Mouse (Mus musculus) urinary bladder, postnatal 10 days (tissue): ENCODE data around the gene Tmed8.
"Not testable (repeated sequence)": the region's sequence is repeated elsewhere in the genome, so short reads cannot be mapped to it uniquely, and the experiment has no call there.

Experiments used
- DNase-seq: peaks from one replicate; pipeline ENCODE4 v3.0.0; 2022; ENCODE audit warnings: low spot score

The Tmed8 gene

DNA sequence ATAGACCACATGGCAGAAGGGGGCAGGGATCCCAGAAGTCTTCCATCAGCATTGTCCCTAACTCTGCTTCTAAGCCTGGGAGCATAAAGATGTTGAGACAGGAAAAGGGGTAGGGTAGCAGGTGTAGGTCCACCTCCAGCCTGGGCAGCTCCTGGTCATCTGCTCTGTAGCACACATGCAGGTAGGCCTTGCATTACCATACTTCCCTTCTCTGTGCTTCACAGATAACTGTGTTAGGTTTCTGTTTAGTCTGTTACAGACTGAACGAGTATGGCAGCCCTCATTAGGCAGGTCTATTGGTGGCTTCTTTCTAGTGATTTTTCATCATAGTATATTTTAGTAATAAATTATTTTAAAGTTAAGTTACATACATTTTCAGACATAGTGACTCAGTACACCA, 39.9 kb downstream of the Tmed8 start:
- DNase-seq = no peak

DNA sequence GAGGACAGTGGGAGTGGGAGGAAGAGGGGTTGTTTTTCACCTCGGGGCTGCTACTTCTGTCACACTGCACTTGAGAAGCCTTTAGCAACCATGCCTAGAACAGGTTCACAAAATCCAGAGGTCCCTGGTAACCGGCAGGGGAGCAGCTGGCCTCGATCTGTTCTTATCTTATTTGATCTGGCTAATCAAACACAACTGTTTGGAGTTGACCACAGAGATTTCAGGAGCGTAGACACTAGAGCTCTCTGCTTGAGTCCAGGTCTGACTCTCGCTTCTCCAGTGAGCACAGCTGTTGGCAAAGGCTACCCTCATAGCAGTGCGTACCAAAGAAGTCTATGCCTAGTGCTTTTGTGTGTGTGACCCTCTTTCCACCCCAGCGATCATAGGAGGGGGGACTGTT, 42.2 kb downstream of the Tmed8 start:
- DNase-seq = no peak

DNA sequence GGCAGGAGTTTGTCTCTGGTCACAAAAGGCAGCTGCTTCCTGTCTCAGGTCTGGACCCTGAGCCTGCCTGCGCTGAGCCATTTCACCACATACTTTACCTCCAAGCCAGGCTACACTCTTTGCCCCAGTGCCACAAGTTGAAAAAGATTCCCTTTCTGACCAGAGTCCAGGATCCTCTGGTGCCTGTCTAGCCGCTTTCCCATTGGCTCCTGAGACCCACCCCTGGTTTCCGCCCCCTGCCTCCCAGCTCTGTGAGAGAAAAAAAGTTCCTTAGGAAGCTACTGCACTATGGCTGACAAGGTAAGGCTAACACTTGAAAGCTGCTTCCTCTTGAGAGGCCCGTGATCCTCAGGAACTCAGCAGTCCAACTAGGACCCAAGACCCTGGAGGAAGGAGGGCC, 42.9 kb downstream of the Tmed8 start:
- DNase-seq = no peak

DNA sequence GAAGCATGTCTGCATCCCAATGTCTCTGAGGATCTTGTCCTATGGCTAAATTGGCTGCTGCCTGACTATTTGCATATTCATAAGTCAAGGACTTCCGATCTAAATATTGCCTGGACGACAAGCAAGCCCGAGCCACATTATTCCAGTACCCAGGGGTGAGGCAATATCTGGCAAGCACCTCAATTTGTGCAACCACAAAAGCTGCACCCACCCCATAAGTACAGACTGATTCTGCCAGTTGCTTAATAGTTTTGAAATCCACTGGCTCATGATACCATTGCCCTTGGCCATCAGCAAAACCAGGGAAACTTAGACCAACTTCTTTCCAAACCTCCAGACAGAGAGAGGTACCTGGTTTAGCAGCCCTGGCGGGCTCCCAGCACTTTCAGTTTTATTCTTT, 45.8 kb downstream of the Tmed8 start:
- not testable (repeated sequence) for DNase-seq

DNA sequence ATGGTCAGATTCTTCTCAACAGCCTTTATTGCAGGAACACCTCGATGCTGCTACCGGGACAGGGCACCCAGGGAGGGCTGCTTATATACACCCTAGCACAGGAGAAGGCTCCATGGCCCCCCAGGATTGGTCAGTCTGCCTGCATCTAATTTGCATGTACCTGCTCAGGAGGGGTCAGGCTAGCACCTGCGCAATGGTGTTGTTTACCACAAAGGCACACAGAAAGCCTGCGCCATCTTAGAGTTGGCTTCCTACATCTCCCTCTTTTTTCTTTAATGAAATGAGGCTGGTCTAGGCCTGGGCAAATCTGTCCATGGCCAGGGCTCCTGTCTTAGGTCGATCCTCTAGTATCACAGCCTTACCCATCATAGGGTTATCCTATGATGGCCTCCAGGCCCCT, 50.8 kb downstream of the Tmed8 start:
- no peak for DNase-seq

DNA sequence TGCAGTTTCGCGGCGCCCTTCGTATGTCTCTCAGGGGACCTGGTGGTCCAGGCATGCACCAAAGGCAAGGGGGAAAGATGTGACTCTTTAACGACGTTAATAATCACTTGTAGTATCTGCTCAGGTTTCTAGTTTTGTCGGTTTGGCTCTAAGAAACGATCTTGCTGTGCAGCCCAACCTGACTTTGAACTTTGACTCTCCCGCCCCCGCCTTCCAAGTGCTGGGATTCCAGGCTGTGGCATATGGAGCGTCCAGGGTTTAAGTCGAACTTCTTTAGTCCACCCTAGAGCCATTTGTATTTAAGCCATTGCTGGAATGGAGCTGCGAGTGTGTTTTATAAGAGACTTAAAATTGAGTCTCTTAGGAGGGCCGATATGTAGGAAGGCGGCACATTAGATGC, 52.1 kb downstream of the Tmed8 start:
- no peak for DNase-seq

DNA sequence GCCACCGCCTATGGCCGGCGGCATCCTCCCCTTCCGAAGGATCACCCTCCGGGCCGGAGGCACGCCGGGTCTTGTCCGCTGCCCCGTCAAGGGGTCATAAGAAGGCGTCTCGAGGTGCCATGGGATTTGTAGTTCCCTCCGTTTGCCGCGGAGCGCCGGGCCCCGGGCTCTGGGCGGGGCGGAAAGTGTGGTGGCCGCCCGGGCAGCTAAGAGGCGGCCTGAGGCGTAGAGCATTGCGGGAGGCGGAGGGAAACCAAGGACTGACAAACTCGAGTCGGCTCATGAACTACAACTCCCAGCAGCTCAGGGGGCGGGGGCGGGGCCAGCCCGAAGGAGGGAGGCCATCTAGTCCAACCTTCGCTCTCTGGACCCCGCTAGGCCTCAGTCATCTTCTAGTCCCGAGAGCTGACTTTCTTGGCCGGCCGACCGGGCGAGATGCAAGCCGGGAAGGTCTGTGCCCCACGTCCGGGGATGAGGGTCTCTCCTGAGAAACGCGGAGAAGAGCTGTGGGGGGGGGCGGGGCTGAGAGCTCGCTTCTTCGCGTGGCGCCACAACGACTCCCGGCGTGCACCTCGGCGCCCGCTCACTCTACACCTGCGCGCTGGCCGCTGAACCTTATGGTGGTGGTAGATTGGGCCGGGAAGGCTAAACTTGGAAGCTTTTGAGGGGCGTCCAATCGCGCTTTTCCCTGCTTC, 52.7 kb downstream of the Tmed8 start, which contains the start of gene Pomt2:
TSS of gene Pomt2 (minus strand) at position 574 of the 695 bp plus-strand sequence.
- DNase-seq = peak; percentile 68

DNA sequence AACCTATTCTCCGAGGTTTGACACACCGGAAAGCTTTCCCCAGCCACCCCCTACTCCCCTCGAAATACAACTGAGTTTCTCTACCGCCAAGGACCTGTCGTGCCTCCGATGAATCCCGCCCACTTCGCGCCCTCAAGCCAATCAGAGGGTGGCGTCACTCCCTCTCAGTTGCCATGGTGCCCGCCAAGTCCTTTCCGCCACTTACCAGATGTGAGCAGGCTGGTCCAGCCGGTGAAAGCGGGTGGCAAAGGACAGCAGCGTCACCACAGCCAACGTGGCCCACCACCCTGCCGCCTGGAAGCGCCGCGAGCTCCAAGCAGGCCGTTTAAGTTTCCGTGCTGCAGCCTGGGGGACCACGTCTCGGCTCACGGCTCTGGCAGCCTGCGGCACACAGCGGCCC, 53.3 kb downstream of the Tmed8 start, which contains the start of gene Gstz1:
TSS of gene Gstz1 (plus strand) at position 200 of the 400 bp plus-strand sequence.
- peak; percentile 63 for DNase-seq

DNA sequence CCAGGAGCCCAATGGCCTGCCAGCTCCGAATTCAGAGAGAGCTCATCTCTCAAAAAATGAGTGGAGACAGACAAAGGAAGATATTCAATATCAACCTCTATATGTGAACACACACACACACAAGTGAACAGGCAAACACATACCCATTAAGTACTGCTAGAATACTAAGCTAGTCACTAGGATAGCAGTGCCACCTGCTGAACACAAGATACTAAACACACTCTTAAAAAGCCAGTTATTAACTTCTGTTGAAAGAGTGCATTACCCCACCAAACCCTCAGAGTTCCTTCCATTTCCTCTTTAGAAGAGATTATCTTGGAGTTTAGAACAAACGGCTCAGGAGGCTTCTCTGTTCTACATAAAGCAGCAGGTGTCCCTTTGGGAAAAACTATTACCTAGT, 58.1 kb downstream of the Tmed8 start:
- DNase-seq = no peak

DNA sequence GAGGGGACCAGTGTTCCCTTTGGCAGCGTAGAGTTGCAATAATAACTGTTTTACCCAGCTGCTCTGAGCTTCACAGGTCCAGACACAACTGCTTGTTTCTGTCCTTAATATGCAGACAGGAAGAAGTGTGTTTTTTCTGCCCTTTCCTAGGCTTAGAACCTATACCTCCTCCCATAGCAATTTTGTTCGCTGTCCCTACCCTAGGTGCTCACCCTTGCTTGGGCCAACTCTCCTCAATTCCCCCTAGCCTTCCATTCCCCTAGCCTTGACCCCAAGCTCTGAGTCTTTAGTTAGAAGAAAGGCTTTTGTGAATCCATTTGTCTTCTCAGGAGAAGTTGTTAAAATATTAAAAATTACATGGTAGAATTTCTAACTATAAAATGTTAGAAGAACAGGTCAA, 61.5 kb downstream of the Tmed8 start:
- DNase-seq = no peak

DNA sequence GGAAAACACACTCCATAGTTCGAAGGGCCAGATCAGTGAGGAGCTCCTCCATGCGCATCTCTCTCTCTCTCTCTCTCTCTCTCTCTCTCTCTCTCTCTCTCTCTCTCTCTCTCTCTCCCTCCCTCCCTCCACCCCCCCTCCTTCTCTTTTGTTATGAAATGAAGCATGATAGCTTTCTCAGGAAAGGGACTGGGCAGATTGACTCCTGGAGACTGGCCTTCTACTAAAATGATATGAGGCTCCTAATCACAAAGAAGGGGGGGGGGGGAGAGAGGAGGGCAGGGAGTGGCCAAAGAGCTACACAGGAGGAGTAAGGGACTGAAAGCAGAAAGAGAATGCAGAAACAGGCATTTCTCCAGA, 61.9 kb downstream of the Tmed8 start:
- DNase-seq = no peak

DNA sequence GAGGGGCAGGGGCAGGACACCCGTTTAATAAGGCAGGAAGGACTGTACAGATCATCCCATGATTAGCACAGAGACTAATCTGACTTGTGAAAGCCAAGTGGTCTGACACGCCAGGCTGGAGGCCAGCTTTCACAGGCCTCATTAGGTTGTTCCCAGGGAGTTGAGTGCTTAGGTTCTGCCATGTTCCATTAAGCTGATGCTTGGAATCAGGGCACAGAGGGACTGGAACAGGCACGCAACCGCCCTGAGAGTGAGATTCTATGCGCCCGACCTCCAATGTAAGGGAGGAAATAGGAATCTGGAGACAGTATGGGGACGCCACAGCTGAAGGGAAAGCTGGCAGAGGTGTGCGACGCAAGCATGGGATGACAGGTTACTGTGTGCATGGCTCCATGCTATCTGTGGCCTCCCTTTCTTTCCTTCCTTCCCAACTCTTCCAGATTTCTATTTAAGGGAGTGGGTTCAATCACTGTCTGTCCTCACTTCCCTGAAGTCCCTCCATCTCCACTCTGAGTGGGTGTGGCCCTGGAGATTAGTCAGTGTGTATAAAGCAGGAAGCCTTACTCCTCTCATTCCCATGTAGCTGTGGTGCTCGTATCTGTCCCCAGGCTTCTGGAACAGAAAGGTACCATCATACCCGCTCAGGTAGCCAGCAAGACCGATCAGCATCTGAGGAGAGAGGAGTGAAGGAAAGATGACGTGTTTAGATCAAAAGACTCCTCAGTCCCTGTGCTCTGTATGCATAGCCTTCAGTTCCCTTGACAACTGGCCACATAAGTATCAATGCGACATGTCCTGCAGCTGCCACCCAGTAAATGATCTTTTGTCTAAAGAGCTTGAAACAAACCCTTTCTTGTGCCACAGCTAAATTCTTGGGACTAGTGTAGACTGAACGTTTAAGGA, 62.6 kb downstream of the Tmed8 start:
- no peak for DNase-seq

DNA sequence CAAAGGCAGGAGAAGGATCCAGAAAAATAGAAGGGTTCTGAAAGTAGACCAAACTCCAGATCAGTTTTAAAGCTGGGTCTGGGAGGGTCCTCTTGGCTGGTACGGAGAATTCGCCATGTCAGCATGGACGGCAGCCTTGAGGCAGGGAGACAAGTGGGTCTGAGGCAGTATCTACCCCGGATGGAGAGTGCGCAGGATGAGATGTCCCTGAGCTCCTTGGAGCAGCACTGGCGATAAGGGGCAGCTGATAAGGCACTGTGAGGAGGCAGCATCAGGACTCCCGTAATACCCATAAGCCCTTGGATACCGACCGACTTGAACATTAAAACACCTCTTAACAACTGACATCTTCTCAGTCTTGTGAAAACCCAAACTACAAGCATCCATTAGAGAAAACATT, 67.5 kb downstream of the Tmed8 start:
- no peak for DNase-seq

DNA sequence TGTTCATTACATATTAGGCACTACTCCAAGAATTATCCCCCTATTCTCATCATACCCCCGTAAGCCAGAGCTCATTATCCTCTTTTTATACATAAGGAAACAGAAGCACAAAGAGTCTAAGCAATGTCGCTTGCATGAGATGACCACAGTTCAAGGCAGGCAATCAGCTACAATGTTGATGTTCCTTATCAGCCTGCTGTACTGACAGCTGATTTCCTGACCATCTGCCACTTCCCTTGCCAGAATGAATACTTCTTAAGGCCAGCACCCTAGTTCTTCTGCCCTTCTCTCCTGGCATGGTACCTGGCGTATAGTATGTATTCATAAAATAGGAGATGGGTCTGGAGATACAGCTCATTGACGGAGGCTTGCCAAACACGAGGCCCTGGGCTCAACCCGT, 68.0 kb downstream of the Tmed8 start:
- DNase-seq = no peak

DNA sequence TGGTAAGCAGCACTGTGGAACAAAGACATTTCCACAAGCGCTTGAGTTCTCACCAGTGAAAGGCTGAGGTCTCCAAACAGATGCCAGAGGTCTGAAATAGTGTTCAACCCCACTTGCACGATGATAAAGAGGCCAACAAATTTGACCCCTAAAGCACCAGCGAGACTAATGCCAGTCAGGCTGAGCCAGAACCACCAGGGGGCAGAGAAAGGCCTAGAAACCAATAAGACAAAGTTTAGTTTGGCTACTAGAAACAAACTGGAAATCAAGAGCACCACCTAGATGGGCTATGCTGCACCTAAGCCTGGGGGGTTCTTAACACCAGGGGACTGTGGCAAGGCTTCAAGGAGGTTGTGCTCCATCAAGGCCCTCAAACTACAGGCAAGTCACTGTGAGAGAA, 68.6 kb downstream of the Tmed8 start:
- no peak for DNase-seq

DNA sequence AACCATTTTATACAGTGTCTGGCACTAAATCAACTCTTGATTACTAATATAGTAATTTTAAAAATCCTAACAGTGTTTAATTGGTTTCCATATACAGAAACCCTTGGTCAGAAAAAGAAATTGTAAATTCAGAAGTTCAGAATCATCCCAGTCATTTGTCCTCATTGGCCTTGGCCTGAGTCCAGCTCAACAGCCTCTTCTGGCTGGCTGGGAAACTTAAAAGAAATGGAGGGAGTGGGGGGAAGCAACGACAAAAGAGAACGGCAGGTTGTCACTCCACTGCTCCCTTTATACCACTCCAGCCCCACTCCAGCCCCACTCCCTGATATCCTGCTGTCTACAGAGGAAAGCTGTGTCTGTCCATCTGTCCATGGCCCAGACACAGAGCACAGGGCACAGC, 69.1 kb downstream of the Tmed8 start:
- DNase-seq = no peak

DNA sequence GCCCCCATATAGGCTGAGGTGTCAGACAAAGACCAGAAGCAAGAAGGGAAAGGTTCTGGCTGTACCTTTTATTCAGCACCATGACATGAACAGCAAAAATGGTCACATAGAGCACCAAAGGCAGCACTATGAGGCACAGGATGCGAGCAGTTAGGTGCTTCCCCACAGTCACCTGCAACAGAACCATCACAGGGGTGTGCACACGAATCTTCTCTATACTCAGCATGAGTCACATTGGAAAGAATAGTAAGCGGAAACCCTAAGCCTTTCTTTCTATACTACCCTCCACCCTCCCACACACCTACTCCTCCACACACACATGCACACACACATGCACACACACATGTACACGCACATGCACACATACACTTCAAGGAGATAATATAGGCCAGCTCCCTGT, 70.0 kb downstream of the Tmed8 start:
- DNase-seq = no peak

DNA sequence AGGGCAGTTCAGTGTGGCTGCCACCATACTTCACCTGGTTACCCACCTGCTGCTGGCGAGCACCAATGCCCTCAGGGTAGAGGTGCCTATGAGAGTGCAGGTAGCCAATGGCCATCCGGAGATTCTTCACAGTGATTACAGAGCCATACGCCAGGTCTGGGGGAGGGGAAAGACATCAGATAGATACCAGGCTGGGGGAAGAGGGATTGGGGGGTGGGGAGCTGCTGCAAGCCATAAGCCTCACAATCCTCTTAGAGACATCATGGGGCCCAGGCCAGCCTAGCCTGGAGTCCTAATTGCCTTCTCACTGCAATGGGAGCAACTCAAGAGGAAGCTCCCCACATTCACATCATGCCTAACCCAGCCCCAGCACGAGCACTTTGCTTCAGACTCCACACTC, 73.0 kb downstream of the Tmed8 start:
- DNase-seq = no peak

DNA sequence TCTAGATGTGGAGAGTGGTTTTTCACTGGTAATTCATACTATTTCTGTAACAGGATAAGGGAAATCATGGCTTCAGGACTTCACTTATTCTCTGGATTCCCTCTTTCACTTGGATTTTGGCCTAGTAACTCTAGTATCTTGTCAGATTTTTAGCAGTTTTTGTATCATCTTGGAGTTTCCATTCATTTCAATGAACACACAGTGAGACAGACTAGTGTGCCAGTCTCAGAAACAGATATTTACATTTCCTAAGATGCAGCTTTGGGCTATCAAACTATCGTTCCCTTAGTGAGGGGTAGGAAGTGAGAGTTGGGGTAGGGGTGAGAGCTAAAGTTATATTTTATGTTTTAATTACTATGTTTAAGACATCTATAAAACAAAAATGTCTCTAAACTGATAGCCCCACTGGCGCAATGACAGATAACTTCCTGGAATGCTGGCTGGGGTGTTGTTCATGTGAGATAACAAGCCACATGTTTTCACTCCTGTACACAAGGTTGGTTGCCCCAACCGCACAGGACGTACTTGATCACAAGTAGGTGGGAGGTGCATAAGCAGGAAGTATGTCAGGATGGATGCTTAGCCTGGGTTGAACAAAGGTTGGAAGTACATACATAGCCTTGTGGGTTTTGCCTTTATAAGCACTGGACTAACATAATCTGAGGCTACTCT, 78.2 kb downstream of the Tmed8 start:
- no peak for DNase-seq
